Mouse (Mus musculus) gastrocnemius, postnatal 14 days (tissue): Measurements from ENCODE around the gene Pdhx. TPM values are rescaled to one million over a fixed set of nuclear protein-coding genes. Genes with fewer than 3 reads are reported as not detected.

Experiments used
- total RNA-seq, 2 experiments: library from RNA; stranded (reverse); gene quantifications; 2 replicates each; pipeline ENCODE4 v1.2.3; 2021

Gene Pdhx
- total RNA-seq, 2 experiments from 2014 or later = 79.1 to 97.1 TPM

Other genes starting within 250 kb of the Pdhx start
- 10 to 100 TPM; 15.5 to 21.1 TPM for gene Cd44, start 171.8 kb downstream of the Pdhx start, total RNA-seq
- gene Apip, start 162 bp upstream of the Pdhx start, total RNA-seq = 10 to 100 TPM; 28.7 to 33.8 TPM
- not detected for gene Ehf, start 229.8 kb upstream of the Pdhx start, total RNA-seq